Mouse (Mus musculus) cerebellum, adult 9-10 months (tissue): ENCODE data around the gene Aloxe3.

ENCODE experiments used
- DNase-seq: peaks from one replicate; pipeline ENCODE4 v3.0.0; 2022

Aloxe3 gene

GRCm38 (mm10) chr11:69125041-69125851 lies 450 bp upstream of the Aloxe3 start:
- DNase-seq, result peak; percentile 95

DNA sequence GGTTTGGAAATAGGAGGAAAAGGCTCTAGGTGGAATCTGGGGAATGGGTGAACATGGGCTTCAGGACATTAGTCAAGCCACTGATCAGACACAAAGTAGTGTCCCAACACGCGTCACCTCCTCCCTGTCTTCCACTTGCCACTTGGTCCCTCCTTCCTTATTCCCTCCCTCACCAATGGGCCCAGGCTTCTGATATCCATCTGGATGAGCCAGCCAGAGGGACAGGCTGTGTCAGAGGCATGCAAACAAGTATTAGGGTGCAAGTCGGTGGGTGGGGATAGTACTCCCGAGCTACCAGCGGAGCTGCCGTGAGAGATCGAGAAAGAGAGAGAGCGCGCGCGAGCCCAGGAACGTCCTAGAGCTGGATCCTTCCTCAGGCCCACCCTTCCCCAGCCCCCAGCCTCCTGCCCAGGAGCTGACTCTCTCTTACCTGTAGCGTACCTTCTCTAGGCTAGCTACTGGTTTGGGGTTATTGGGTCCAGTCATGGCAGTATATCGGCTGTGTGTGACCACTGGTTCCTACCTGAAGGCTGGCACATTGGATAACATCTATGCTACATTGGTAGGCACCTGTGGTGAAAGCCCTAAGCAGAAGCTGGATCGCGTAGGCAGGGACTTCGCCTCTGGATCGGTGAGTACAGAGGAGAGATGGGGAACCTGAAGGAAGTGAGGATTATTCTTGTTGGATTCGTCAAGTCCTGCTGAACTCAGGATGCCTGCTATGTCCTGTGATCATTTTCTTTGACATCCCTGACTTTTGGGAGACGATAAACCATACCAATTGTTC lies 416 bp downstream of the Aloxe3 start:
- DNase-seq, result peak; percentile 80

- peak; percentile 58 for DNase-seq
Observed at GRCm38 (mm10) chr11:69126706-69127095, 1.0 kb downstream of the Aloxe3 start.

GRCm38 (mm10) chr11:69128426-69129122 lies 2.9 kb downstream of the Aloxe3 start:
- peak; percentile 25 for DNase-seq

DNA sequence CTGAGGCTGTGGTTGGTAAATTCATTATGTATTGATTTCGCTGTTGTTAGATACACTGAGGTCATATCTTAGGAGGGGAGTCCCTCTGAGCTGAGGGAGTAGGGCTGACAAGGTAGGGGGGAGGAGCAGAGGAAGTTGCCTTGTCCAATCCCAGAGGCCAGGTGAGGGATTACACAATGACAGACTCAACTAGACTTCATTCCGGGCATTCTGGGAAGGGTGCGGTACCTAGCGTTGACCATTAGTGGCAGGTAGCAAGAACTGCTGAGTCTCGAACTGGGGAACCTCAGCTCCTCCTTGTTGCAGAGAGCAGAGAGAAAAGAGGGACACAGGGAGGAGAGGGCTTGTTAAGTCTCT lies 7.8 kb downstream of the Aloxe3 start:
- no peak for DNase-seq

- peak; percentile 84 for DNase-seq
Observed at GRCm38 (mm10) chr11:69133923-69134621, 8.4 kb downstream of the Aloxe3 start.

DNA sequence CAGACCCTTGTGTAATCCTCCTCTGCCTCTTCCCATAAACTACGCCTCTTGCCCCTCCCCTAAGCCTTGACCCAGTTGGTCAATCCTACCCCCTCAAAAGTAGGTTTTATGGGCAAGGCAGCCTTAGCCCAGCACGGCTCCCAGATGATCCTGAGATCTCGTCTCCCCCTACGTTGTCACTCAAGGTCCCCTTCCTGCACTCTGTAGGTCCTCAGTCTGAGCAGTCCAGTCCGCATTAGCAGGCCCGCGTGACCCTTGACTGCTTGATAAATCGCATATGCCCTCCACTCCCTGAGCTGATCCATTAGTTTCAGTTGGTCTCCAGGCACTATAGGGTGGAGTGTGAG lies 8.9 kb downstream of the Aloxe3 start:
- no peak for DNase-seq

DNA sequence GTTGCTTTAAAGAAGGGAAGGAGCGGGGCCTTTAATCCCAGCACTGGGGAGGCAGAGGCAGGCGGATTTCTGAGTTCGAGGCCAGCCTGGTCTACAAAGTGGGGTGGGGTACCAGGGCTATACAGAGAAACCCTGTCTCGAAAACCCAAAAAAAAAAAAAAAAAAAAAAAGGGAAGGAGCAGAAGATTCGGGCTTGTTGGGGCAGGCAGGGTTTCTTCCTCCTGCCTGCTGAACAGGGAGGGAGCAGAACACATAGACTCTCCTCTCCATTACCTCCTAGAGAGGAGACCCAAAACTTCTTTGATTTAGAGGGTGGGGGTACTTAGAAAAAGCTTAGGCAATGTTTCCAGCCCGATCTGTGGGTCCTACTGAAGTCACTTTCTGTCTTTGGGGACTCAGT lies 9.7 kb downstream of the Aloxe3 start:
- DNase-seq, result no peak

- DNase-seq, result no peak
Observed at GRCm38 (mm10) chr11:69147546-69147945, 21.9 kb downstream of the Aloxe3 start.

GRCm38 (mm10) chr11:69148451-69148960 lies 22.8 kb downstream of the Aloxe3 start:
- no peak for DNase-seq

DNA sequence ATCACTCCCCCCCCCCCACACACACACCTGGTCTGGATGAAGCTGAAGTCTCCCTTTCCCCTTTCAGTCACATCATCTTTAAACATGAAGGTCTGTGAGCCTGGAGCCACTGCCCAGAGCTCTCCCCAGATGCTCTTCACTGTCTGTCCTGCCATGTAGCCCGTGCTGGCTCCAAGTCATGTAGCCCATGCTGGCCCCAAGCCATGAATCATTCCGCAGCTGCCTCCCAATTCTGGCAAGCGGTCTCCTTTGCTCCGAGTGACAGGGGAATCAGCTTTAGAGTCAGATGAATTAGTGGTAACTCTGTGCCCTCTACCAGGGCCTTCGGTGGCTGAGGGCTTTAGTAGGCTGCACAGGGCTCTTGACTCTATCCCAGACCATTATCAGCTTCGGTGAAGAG lies 24.0 kb downstream of the Aloxe3 start:
- peak; percentile 28 for DNase-seq

GRCm38 (mm10) chr11:69150444-69150843 lies 24.7 kb downstream of the Aloxe3 start:
- peak; percentile 81 for DNase-seq

DNA sequence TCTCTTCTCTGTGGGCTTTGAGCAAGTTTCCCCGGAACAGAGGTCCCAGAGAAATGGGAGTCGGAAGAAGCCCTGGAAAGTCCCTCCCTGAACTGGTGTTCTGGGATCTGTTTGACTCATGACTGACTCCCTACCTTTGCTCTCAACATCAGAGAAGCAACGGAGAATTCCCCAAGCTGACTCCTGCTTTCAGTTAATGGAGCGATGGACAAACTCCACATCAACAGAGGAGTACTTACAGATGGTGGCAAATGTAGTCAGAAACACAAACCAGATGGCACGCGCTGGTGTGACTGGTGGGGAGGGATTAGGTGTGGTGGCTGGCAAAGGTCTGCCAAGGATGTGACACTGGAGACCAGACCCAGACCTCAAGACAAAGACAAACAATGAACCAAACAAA lies 25.3 kb downstream of the Aloxe3 start:
- no peak for DNase-seq

- DNase-seq, result no peak
Observed at GRCm38 (mm10) chr11:69153831-69154230, 28.1 kb downstream of the Aloxe3 start.

GRCm38 (mm10) chr11:69155351-69155750 lies 29.7 kb downstream of the Aloxe3 start:
- DNase-seq, result no peak

GRCm38 (mm10) chr11:69156800-69157199 lies 31.1 kb downstream of the Aloxe3 start, which contains the start of gene Alox12b:
Alox12b (plus strand) TSS chr11:69156989.
- no peak for DNase-seq

- DNase-seq, result no peak
Observed at GRCm38 (mm10) chr11:69169313-69169712, 43.6 kb downstream of the Aloxe3 start.

GRCm38 (mm10) chr11:69171626-69172025 lies 45.9 kb downstream of the Aloxe3 start:
- peak; percentile 52 for DNase-seq

DNA sequence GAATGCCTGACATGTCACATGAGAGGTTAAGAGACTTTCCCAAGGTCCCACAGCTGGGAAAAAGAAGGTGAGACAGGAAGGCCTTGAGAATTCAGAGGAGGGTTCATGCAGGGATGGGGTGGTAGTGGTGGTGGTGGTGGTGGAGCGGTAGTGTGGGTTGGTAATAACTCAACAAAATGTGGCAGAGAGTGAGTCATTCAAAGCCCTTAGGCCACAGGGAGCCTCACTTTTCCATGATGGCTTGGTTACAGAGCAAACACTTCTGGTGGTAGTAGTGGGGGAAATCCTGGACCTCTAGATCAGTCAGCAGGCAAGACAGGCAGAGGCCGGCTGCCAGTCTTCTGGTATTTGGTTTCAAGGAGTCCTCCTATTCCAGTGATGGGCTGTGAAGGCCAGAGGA lies 46.9 kb downstream of the Aloxe3 start:
- no peak for DNase-seq

GRCm38 (mm10) chr11:69174722-69175121 lies 49.0 kb downstream of the Aloxe3 start:
- no peak for DNase-seq

DNA sequence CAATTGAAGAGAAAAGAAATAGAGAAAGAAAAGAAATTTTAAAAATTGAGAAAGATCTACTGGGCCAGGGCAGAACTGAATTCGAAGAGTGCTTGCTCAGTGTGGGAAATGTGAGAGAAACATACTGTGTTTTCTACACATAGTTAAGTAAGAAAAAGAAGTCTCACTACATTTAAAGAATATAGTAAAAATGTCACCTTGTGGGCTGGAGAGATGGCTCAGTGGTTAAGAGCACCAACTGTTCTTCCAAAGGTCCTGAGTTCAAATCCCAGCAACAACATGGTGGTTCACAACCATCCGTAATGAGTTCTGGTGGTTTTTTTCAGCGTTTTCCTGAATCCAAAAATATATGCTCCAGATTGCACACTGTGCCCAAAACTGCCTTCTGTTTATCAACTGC lies 52.8 kb downstream of the Aloxe3 start:
- no peak for DNase-seq

DNA sequence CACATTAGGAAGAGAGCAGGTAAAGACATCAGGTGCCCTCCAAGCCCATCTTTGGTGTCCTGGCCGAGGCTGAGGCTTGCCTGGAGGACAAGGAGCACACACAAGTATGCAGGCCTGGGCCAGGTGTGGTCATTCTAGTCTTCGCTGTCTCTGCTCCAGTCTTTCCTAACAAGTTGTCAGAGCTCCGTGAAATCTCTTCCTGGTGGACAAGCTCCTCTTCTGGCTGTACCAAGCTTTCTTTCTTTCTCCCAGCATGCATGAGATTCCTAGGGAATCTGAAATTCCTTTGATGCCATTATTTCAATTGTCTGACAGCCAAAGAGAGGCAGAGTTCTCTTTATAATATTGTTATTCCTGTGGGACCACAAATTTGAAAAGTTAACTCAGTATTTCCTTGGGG lies 53.8 kb downstream of the Aloxe3 start:
- DNase-seq, result no peak

- no peak for DNase-seq
Observed at GRCm38 (mm10) chr11:69180120-69180519, 54.4 kb downstream of the Aloxe3 start.
